Mouse (Mus musculus): ENCODE data around the gene Bend4. TPM values are rescaled to one million over a fixed set of nuclear protein-coding genes. Genes with fewer than 3 reads are reported as not detected.

Gene Bend4
- polyA plus RNA-seq, 1 experiment from 2014 or later = 7.5 TPM

DNA sequence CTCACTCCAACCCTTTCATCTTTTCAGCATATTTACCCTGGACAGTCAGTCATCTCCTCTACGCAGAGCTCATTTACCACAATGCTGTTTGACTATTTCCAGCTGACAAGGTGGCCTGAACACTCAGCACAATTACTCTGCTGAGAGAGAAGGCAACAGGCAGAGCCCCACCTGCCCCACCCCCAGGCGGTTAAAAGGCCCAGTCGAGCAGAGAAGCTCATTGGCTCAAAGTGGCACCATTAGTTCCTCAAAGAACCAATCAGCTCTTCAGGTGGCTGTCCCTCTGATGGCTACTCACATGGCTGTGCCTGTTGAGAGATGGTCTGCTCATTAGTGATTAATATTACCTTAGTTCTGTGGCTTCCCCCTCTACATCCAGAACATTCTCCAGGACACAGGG is 3.5 kb downstream of the Bend4 start:
- peaks cover 11% of the 10 kb centered on the region for H3K27me3 ChIP-seq (ENCODE audit: control insufficient read depth, insufficient read depth, low read depth, low read length)
- no peak overlapping the region for H3K4me3 ChIP-seq (ENCODE audit: low read length)
- H3K9me3 ChIP-seq (ENCODE audit: control insufficient read depth, low read length) = no peaks in the 10 kb centered on the region
- 46% methylated on average over 3 of the region's 3 CpGs for WGBS
- no peak overlapping the region for H3K9ac ChIP-seq (ENCODE audit: low read length)
- no peak for ATAC-seq (ENCODE audit: low read depth)
- peaks cover 9% of the 10 kb centered on the region; the same call in 1 of the 2 replicates for H3K4me1 ChIP-seq (replicated peaks; ENCODE audit: control insufficient read depth, insufficient read depth, low read length)
- no peaks in the 10 kb centered on the region for H3K36me3 ChIP-seq (ENCODE audit: control insufficient read depth, insufficient read depth, low read length)
- no peak overlapping the region for H3K27ac ChIP-seq (ENCODE audit: low read length)
- H3K4me2 ChIP-seq (ENCODE audit: low read depth, low read length) = no peak overlapping the region

GRCm38 (mm10) chr5:67423963-67424362 is 4.1 kb downstream of the Bend4 start:
- H3K4me3 ChIP-seq (ENCODE audit: low read length) = no peak overlapping the region
- H3K36me3 ChIP-seq (ENCODE audit: control insufficient read depth, insufficient read depth, low read length) = no peaks in the 10 kb centered on the region
- H3K9ac ChIP-seq (ENCODE audit: low read length) = no peak overlapping the region
- H3K4me2 ChIP-seq (ENCODE audit: low read depth, low read length) = no peak overlapping the region
- H3K27ac ChIP-seq (ENCODE audit: low read length) = no peak overlapping the region
- peaks cover 11% of the 10 kb centered on the region for H3K27me3 ChIP-seq (ENCODE audit: control insufficient read depth, insufficient read depth, low read depth, low read length)
- no peak for ATAC-seq (ENCODE audit: low read depth)
- peaks cover 9% of the 10 kb centered on the region; the same call in 1 of the 2 replicates for H3K4me1 ChIP-seq (replicated peaks; ENCODE audit: control insufficient read depth, insufficient read depth, low read length)
- WGBS = 81% methylated on average over 2 of the region's 2 CpGs
- H3K9me3 ChIP-seq (ENCODE audit: control insufficient read depth, low read length) = no peaks in the 10 kb centered on the region

- H3K36me3 ChIP-seq (ENCODE audit: control insufficient read depth, insufficient read depth, low read length) = no peaks in the 10 kb centered on the region
- H3K9ac ChIP-seq (ENCODE audit: low read length) = no peak overlapping the region
- no peak overlapping the region for H3K27ac ChIP-seq (ENCODE audit: low read length)
- H3K4me3 ChIP-seq (ENCODE audit: low read length) = no peak overlapping the region
- peaks cover 11% of the 10 kb centered on the region for H3K27me3 ChIP-seq (ENCODE audit: control insufficient read depth, insufficient read depth, low read depth, low read length)
- H3K4me2 ChIP-seq (ENCODE audit: low read depth, low read length) = no peak overlapping the region
- WGBS = 67% methylated on average over 9 of the region's 9 CpGs
- ATAC-seq (ENCODE audit: low read depth) = no peak
- no peaks in the 10 kb centered on the region for H3K9me3 ChIP-seq (ENCODE audit: control insufficient read depth, low read length)
- peaks cover 9% of the 10 kb centered on the region; the same call in 1 of the 2 replicates for H3K4me1 ChIP-seq (replicated peaks; ENCODE audit: control insufficient read depth, insufficient read depth, low read length)
Measured at GRCm38 (mm10) chr5:67423326-67423725, 4.8 kb downstream of the Bend4 start.

DNA sequence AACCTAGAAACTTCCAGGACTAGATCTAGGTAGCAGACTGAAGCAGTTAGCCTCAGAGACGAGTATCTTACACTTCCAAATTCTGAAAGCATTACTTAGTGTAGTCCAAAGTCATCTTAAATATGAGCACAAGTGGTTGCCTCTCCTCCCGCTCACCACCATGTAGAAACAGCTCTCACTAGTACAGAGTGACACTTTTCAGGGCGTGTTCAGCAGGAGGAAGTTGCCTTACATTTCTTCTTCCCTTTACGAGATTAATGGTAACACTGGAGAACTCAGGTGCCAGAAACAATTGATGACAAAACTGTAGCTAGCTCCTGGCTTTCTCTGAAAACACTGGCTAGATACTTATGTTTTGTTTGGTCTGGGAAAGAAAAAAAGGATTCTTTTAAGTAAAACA is 8.7 kb downstream of the Bend4 start:
- no peak overlapping the region for H3K4me2 ChIP-seq (ENCODE audit: low read depth, low read length)
- no peak for ATAC-seq (ENCODE audit: low read depth)
- H3K36me3 ChIP-seq (ENCODE audit: control insufficient read depth, insufficient read depth, low read length) = peaks cover 5% of the 10 kb centered on the region
- no peaks in the 10 kb centered on the region for H3K27me3 ChIP-seq (ENCODE audit: control insufficient read depth, insufficient read depth, low read depth, low read length)
- H3K9me3 ChIP-seq (ENCODE audit: control insufficient read depth, low read length) = no peaks in the 10 kb centered on the region
- no peak overlapping the region for H3K27ac ChIP-seq (ENCODE audit: low read length)
- H3K4me3 ChIP-seq (ENCODE audit: low read length) = no peak overlapping the region
- WGBS = 56% methylated on average over 4 of the region's 4 CpGs
- H3K4me1 ChIP-seq (replicated peaks; ENCODE audit: control insufficient read depth, insufficient read depth, low read length) = peaks cover 4% of the 10 kb centered on the region; the same call in 1 of the 2 replicates
- no peak overlapping the region for H3K9ac ChIP-seq (ENCODE audit: low read length)

GRCm38 (mm10) chr5:67411475-67411874 is 16.6 kb downstream of the Bend4 start:
- Histone ChIP-seq H3K27ac (ENCODE audit: low read length) (no peak overlapping the region), H3K27me3 (ENCODE audit: control insufficient read depth, insufficient read depth, low read depth, low read length) (no peaks in the 10 kb centered on the region), H3K9me3 (ENCODE audit: control insufficient read depth, low read length) (no peaks in the 10 kb centered on the region), H3K4me2 (ENCODE audit: low read depth, low read length) (no peak overlapping the region), H3K4me3 (ENCODE audit: low read length) (no peak overlapping the region), H3K36me3 (ENCODE audit: control insufficient read depth, insufficient read depth, low read length) (no peaks in the 10 kb centered on the region), H3K9ac (ENCODE audit: low read length) (no peak overlapping the region), H3K4me1 (replicated peaks; ENCODE audit: control insufficient read depth, insufficient read depth, low read length) (peaks cover 10% of the 10 kb centered on the region)
- ATAC-seq (ENCODE audit: low read depth) = no peak
- WGBS = 57% methylated on average over 7 of the region's 7 CpGs

GRCm38 (mm10) chr5:67410426-67410825 is 17.7 kb downstream of the Bend4 start:
- no peak overlapping the region for H3K9ac ChIP-seq (ENCODE audit: low read length)
- 6% methylated on average over 4 of the region's 4 CpGs for WGBS
- H3K4me3 ChIP-seq (ENCODE audit: low read length) = no peak overlapping the region
- peaks cover 10% of the 10 kb centered on the region for H3K4me1 ChIP-seq (replicated peaks; ENCODE audit: control insufficient read depth, insufficient read depth, low read length)
- peak overlapping the region; percentile 31 for H3K27ac ChIP-seq (ENCODE audit: low read length)
- H3K27me3 ChIP-seq (ENCODE audit: control insufficient read depth, insufficient read depth, low read depth, low read length) = no peaks in the 10 kb centered on the region
- 0 out of 2 replicates have a peak overlapping the region, but pooled peaks have one; percentile 5 for H3K4me2 ChIP-seq (ENCODE audit: low read depth, low read length)
- peak; percentile 80 for ATAC-seq (ENCODE audit: low read depth)
- no peaks in the 10 kb centered on the region for H3K36me3 ChIP-seq (ENCODE audit: control insufficient read depth, insufficient read depth, low read length)
- no peaks in the 10 kb centered on the region for H3K9me3 ChIP-seq (ENCODE audit: control insufficient read depth, low read length)

GRCm38 (mm10) chr5:67408391-67408790 is 19.7 kb downstream of the Bend4 start:
- no peak overlapping the region for H3K4me2 ChIP-seq (ENCODE audit: low read depth, low read length)
- no peak overlapping the region for H3K9ac ChIP-seq (ENCODE audit: low read length)
- no peak overlapping the region for H3K4me3 ChIP-seq (ENCODE audit: low read length)
- H3K27ac ChIP-seq (ENCODE audit: low read length) = no peak overlapping the region
- H3K9me3 ChIP-seq (ENCODE audit: control insufficient read depth, low read length) = no peaks in the 10 kb centered on the region
- H3K4me1 ChIP-seq (replicated peaks; ENCODE audit: control insufficient read depth, insufficient read depth, low read length) = peaks cover 10% of the 10 kb centered on the region
- 74% methylated on average over 6 of the region's 6 CpGs for whole genome bisulfite sequencing
- H3K36me3 ChIP-seq (ENCODE audit: control insufficient read depth, insufficient read depth, low read length) = no peaks in the 10 kb centered on the region
- ATAC-seq (ENCODE audit: low read depth) = no peak
- no peaks in the 10 kb centered on the region for H3K27me3 ChIP-seq (ENCODE audit: control insufficient read depth, insufficient read depth, low read depth, low read length)

DNA sequence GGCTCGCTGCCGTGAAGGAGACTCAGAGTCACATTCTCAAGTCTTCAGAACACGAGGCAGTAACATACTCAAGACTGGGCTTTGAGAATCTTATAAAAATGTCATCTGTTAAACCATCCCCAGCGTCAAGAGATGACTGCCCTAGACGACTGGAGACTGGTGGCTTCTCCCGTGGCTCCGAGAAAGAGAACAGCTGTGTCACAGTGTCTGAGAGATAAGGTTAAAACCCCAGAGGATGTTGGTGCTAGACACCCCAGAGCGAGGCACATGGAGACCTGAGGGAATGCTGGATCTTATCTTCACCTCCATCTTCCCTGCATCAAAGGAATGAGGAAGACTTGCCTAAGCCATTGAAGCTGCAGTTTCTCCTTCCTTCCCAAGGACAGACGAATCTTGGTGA is 23.2 kb downstream of the Bend4 start:
- no peak overlapping the region for H3K9ac ChIP-seq (ENCODE audit: low read length)
- H3K36me3 ChIP-seq (ENCODE audit: control insufficient read depth, insufficient read depth, low read length) = 0 out of 2 replicates have a peak, but pooled peaks cover under 1% of the 10 kb centered on the region
- no peaks in the 10 kb centered on the region for H3K9me3 ChIP-seq (ENCODE audit: control insufficient read depth, low read length)
- H3K4me1 ChIP-seq (replicated peaks; ENCODE audit: control insufficient read depth, insufficient read depth, low read length) = no peaks in the 10 kb centered on the region
- WGBS = 64% methylated on average over 9 of the region's 9 CpGs
- ATAC-seq (ENCODE audit: low read depth) = no peak
- H3K4me3 ChIP-seq (ENCODE audit: low read length) = no peak overlapping the region
- H3K27me3 ChIP-seq (ENCODE audit: control insufficient read depth, insufficient read depth, low read depth, low read length) = no peaks in the 10 kb centered on the region
- no peak overlapping the region for H3K27ac ChIP-seq (ENCODE audit: low read length)
- H3K4me2 ChIP-seq (ENCODE audit: low read depth, low read length) = no peak overlapping the region

- 0 out of 2 replicates have a peak, but pooled peaks cover 2% of the 10 kb centered on the region for H3K36me3 ChIP-seq (ENCODE audit: control insufficient read depth, insufficient read depth, low read length)
- no peaks in the 10 kb centered on the region for H3K9me3 ChIP-seq (ENCODE audit: control insufficient read depth, low read length)
- no peak overlapping the region for H3K27ac ChIP-seq (ENCODE audit: low read length)
- no peak for ATAC-seq (ENCODE audit: low read depth)
- no peak overlapping the region for H3K9ac ChIP-seq (ENCODE audit: low read length)
- WGBS = 41% methylated on average over 7 of the region's 7 CpGs
- no peaks in the 10 kb centered on the region for H3K27me3 ChIP-seq (ENCODE audit: control insufficient read depth, insufficient read depth, low read depth, low read length)
- no peak overlapping the region for H3K4me2 ChIP-seq (ENCODE audit: low read depth, low read length)
- H3K4me1 ChIP-seq (replicated peaks; ENCODE audit: control insufficient read depth, insufficient read depth, low read length) = no peaks in the 10 kb centered on the region
- H3K4me3 ChIP-seq (ENCODE audit: low read length) = no peak overlapping the region
Measured at GRCm38 (mm10) chr5:67404380-67404779, 23.7 kb downstream of the Bend4 start.

DNA sequence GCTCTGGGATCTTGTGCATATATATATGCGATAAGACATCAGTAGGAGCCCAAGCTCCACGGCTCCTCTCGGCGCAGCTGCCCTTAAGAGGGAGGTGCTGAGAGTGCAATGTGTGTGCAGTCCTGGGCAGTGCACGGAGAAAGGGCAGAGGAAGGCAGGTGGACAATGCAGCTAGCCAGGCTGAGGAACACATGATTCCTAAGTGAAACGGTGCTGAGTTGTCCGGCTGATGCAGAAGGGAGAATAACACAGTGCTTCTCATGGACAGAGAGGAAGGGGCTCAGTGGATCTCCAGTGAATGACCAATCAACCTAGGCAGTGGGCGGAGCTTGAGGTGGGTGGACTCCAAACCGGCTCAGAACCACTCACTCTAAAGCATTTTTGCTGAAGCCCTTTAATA is 26.5 kb downstream of the Bend4 start:
- peak; percentile 23; the same call in 1 of the 2 replicates for ATAC-seq (ENCODE audit: low read depth)
- Histone ChIP-seq H3K4me3 (ENCODE audit: low read length) (no peak overlapping the region), H3K4me2 (ENCODE audit: low read depth, low read length) (no peak overlapping the region)

More for the DNA sequence above, 26.5 kb downstream of the Bend4 start:
- Histone ChIP-seq H3K4me1 (replicated peaks; ENCODE audit: control insufficient read depth, insufficient read depth, low read length) (no peaks in the 10 kb centered on the region), H3K27ac (ENCODE audit: low read length) (no peak overlapping the region), H3K9me3 (ENCODE audit: control insufficient read depth, low read length) (no peaks in the 10 kb centered on the region), H3K36me3 (ENCODE audit: control insufficient read depth, insufficient read depth, low read length) (peaks cover 6% of the 10 kb centered on the region), H3K27me3 (ENCODE audit: control insufficient read depth, insufficient read depth, low read depth, low read length) (no peaks in the 10 kb centered on the region), H3K9ac (ENCODE audit: low read length) (no peak overlapping the region)
- WGBS = 65% methylated on average over 9 of the region's 9 CpGs

All from lung, embryonic 16.5 days (tissue).